Mouse (Mus musculus): ENCODE data around the gene Cyp2e1. TPM values are rescaled to one million over a fixed set of nuclear protein-coding genes. Genes with fewer than 3 reads are reported as not detected.
A peak's percentile ranks its signal among the peaks of the same experiment; 100 is the strongest.

Cyp2e1 gene
- total RNA-seq, 1 experiment: not detected

- H3K4me3 ChIP-seq (ENCODE audit: insufficient read depth in 1 of 2, low read depth in 1 of 2, low read length in 2 of 2, poor library complexity in 1 of 2, severe bottlenecking in 1 of 2): no peak overlapping the region
- H3K36me3 ChIP-seq (ENCODE audit: control insufficient read depth, insufficient read depth, low read length, poor library complexity, severe bottlenecking): peaks cover 14% of the 10 kb centered on the region
- no peak overlapping the region for H3K27ac ChIP-seq (ENCODE audit: insufficient read depth, low read depth, low read length, poor library complexity, severe bottlenecking)
- no peaks in the 10 kb centered on the region for H3K9me3 ChIP-seq (ENCODE audit: control insufficient read depth, insufficient read depth, low read depth, low read length)
- no peak overlapping the region for H3K9ac ChIP-seq (ENCODE audit: insufficient read depth, low read depth, low read length, poor library complexity, severe bottlenecking)
- TF ChIP-seq CHD2 (IDR thresholded peaks at IDR 0.05; ENCODE audit: low read depth, low read length): no peak
- TF ChIP-seq ZNF384 (IDR thresholded peaks at IDR 0.05; ENCODE audit: low read depth, low read length): no peak
- peak; percentile 47; the same call in 1 of the 2 replicates for TF ChIP-seq ZC3H11A (IDR thresholded peaks at IDR 0.05; ENCODE audit: borderline replicate concordance, low read depth, low read length)
- no peak for TF ChIP-seq HCFC1 (IDR thresholded peaks at IDR 0.05; ENCODE audit: borderline replicate concordance, insufficient read depth, low read length)
- no peak for TF ChIP-seq MAFK (IDR thresholded peaks at IDR 0.05; ENCODE audit: insufficient read depth, low read depth, low read length)
- H3K4me1 ChIP-seq (ENCODE audit: control insufficient read depth in 2 of 2, insufficient read depth in 2 of 2, low read length in 2 of 2, poor library complexity in 1 of 2): 0 out of 4 replicates have a peak, but pooled peaks cover 0 to 2% of the 10 kb centered on the region in 2 experiments
- in situ Hi-C loops (cut with MboI; ENCODE audit: low sequenced_read_pairs in 2 of 2, unreplicated experiment in 2 of 2): no loop called here
- no peak for DNase-seq (ENCODE audit: low read depth, low spot score)
These were observed 47.0 kb downstream of the Cyp2e1 start for GRCm38 (mm10) chr7:140810496-140810895.

DNA sequence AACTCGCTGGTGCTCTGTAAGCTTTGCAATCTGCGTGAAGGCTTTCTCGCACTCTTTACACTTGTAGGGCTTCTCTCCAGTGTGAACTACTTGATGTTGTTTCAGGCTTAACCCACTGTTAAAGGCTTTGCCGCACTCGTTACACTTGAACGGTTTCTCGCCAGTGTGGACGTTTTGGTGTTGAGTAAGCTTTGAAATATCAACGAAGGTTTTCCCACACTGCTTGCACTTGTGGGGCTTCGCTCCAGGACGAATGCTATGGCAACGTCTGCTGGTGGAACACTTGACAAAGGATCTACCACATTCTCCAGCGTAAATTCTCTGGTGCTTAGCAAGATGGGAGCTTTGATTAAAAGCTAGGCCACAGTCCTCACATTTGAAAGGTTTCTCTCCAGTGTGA is 48.2 kb downstream of the Cyp2e1 start:
- TF ChIP-seq HCFC1 (IDR thresholded peaks at IDR 0.05; ENCODE audit: borderline replicate concordance, insufficient read depth, low read length) (no peak), MAFK (IDR thresholded peaks at IDR 0.05; ENCODE audit: insufficient read depth, low read depth, low read length) (no peak), ZC3H11A (IDR thresholded peaks at IDR 0.05; ENCODE audit: borderline replicate concordance, low read depth, low read length) (no peak), CHD2 (IDR thresholded peaks at IDR 0.05; ENCODE audit: low read depth, low read length) (no peak), ZNF384 (IDR thresholded peaks at IDR 0.05; ENCODE audit: low read depth, low read length) (no peak)
- in situ Hi-C loops (cut with MboI; ENCODE audit: low sequenced_read_pairs in 2 of 2, unreplicated experiment in 2 of 2): no loop called here
- H3K27ac ChIP-seq (ENCODE audit: insufficient read depth, low read depth, low read length, poor library complexity, severe bottlenecking): no peak overlapping the region

DNA sequence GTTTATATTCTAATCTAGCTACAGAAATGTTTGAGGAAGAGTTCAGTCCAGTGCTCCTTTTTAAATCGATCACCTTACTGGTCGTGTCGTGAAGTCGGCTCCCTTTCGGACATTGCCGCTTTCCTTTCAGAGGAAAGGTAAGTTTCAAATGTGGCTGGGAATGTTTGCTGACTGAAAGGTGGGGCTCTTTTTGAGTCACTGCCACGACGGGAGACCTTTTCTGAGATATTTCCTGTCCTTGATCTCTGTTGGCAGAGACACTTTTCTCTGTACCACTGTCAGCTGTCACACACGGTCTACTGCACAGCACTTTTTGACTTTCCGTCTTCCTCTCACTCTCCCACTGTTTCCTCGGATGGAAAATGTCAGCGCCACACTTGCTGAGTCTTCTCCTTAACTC is 49.3 kb downstream of the Cyp2e1 start:
- Histone ChIP-seq H3K9ac (ENCODE audit: insufficient read depth, low read depth, low read length, poor library complexity, severe bottlenecking) (no peak overlapping the region), H3K9me3 (ENCODE audit: control insufficient read depth, insufficient read depth, low read depth, low read length) (no peaks in the 10 kb centered on the region), H3K4me3 (ENCODE audit: insufficient read depth in 1 of 2, low read depth in 1 of 2, low read length in 2 of 2, poor library complexity in 1 of 2, severe bottlenecking in 1 of 2) (no peak overlapping the region), H3K36me3 (ENCODE audit: control insufficient read depth, insufficient read depth, low read length, poor library complexity, severe bottlenecking) (peaks cover 15% of the 10 kb centered on the region), H3K27ac (ENCODE audit: insufficient read depth, low read depth, low read length, poor library complexity, severe bottlenecking) (no peak overlapping the region), H3K4me1 (ENCODE audit: control insufficient read depth in 2 of 2, insufficient read depth in 2 of 2, low read length in 2 of 2, poor library complexity in 1 of 2) (no peaks in the 10 kb centered on the region)
- DNase-seq (ENCODE audit: low read depth, low spot score): no peak
- in situ Hi-C loops (cut with MboI; ENCODE audit: low sequenced_read_pairs in 2 of 2, unreplicated experiment in 2 of 2): no loop called here
- TF ChIP-seq MAFK (IDR thresholded peaks at IDR 0.05; ENCODE audit: insufficient read depth, low read depth, low read length): no peak
- no peak for TF ChIP-seq HCFC1 (IDR thresholded peaks at IDR 0.05; ENCODE audit: borderline replicate concordance, insufficient read depth, low read length)
- no peak for TF ChIP-seq ZNF384 (IDR thresholded peaks at IDR 0.05; ENCODE audit: low read depth, low read length)
- TF ChIP-seq ZC3H11A (IDR thresholded peaks at IDR 0.05; ENCODE audit: borderline replicate concordance, low read depth, low read length): no peak

More for the DNA sequence above, 48.2 kb downstream of the Cyp2e1 start:
- Histone ChIP-seq H3K9me3 (ENCODE audit: control insufficient read depth, insufficient read depth, low read depth, low read length) (no peaks in the 10 kb centered on the region), H3K36me3 (ENCODE audit: control insufficient read depth, insufficient read depth, low read length, poor library complexity, severe bottlenecking) (peaks cover 14% of the 10 kb centered on the region), H3K4me3 (ENCODE audit: insufficient read depth in 1 of 2, low read depth in 1 of 2, low read length in 2 of 2, poor library complexity in 1 of 2, severe bottlenecking in 1 of 2) (no peak overlapping the region), H3K4me1 (ENCODE audit: control insufficient read depth in 2 of 2, insufficient read depth in 2 of 2, low read length in 2 of 2, poor library complexity in 1 of 2) (0 out of 4 replicates have a peak, but pooled peaks cover 0 to 2% of the 10 kb centered on the region in 2 experiments), H3K9ac (ENCODE audit: insufficient read depth, low read depth, low read length, poor library complexity, severe bottlenecking) (no peak overlapping the region)
- DNase-seq (ENCODE audit: low read depth, low spot score): no peak

DNA sequence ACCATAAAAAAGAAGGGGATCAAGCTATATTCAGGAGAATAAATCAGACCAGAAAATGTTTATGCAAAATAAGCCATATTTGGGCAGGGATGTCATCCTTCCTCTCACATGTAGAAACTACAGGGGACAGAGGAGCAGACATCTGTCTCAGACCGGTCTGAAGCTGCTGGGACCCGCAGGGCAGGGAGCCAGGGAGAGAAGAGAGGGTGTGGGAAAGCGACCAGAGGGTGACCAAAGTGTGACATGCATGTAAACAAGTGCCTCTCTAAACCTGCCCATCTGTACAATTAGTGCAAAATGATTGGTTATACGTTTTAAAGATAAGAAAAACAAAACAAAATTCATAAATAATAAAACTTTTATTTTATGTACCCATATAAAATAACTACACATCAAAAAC is 56.6 kb downstream of the Cyp2e1 start:
- Histone ChIP-seq H3K9me3 (ENCODE audit: control insufficient read depth, insufficient read depth, low read depth, low read length) (no peaks in the 10 kb centered on the region), H3K36me3 (ENCODE audit: control insufficient read depth, insufficient read depth, low read length, poor library complexity, severe bottlenecking) (peaks cover 4% of the 10 kb centered on the region), H3K9ac (ENCODE audit: insufficient read depth, low read depth, low read length, poor library complexity, severe bottlenecking) (no peak overlapping the region), H3K4me1 (ENCODE audit: control insufficient read depth in 2 of 2, insufficient read depth in 2 of 2, low read length in 2 of 2, poor library complexity in 1 of 2) (0 out of 4 replicates have a peak, but pooled peaks cover 0 to 2% of the 10 kb centered on the region in 2 experiments), H3K4me3 (ENCODE audit: insufficient read depth in 1 of 2, low read depth in 1 of 2, low read length in 2 of 2, poor library complexity in 1 of 2, severe bottlenecking in 1 of 2) (no peak overlapping the region), H3K27ac (ENCODE audit: insufficient read depth, low read depth, low read length, poor library complexity, severe bottlenecking) (no peak overlapping the region)
- TF ChIP-seq ZNF384 (IDR thresholded peaks at IDR 0.05; ENCODE audit: low read depth, low read length) (no peak), CHD2 (IDR thresholded peaks at IDR 0.05; ENCODE audit: low read depth, low read length) (no peak), ZC3H11A (IDR thresholded peaks at IDR 0.05; ENCODE audit: borderline replicate concordance, low read depth, low read length) (no peak), MAFK (IDR thresholded peaks at IDR 0.05; ENCODE audit: insufficient read depth, low read depth, low read length) (no peak), HCFC1 (IDR thresholded peaks at IDR 0.05; ENCODE audit: borderline replicate concordance, insufficient read depth, low read length) (no peak)
- no peak for DNase-seq (ENCODE audit: low read depth, low spot score)
- in situ Hi-C loops (cut with MboI; ENCODE audit: low sequenced_read_pairs in 2 of 2, unreplicated experiment in 2 of 2): no loop called here

DNA sequence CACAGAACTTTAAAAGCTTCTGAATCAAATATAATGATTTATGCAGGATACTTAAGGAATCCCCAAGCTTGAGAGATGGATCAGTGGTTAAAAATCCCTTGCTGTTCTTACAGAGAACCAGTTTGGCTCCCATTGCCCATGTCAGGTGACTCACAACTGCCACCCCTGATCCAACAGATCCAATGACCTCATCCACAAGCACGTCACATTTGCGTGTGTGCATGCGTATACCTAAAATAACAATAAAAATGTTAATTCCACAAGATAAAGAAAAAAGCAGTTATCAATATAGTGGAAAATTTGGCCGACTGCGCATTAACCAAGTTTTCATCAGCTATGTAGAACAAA is 57.7 kb downstream of the Cyp2e1 start:
- H3K9ac ChIP-seq (ENCODE audit: insufficient read depth, low read depth, low read length, poor library complexity, severe bottlenecking): no peak overlapping the region
- H3K36me3 ChIP-seq (ENCODE audit: control insufficient read depth, insufficient read depth, low read length, poor library complexity, severe bottlenecking): peaks cover 4% of the 10 kb centered on the region
- H3K4me1 ChIP-seq (ENCODE audit: control insufficient read depth in 2 of 2, insufficient read depth in 2 of 2, low read length in 2 of 2, poor library complexity in 1 of 2): 0 out of 4 replicates have a peak, but pooled peaks cover 0 to 2% of the 10 kb centered on the region in 2 experiments
- H3K27ac ChIP-seq (ENCODE audit: insufficient read depth, low read depth, low read length, poor library complexity, severe bottlenecking): no peak overlapping the region; the same call in 1 of the 2 replicates
- no peak for DNase-seq (ENCODE audit: low read depth, low spot score)
- in situ Hi-C loops (cut with MboI; ENCODE audit: low sequenced_read_pairs in 2 of 2, unreplicated experiment in 2 of 2): no loop called here
- H3K4me3 ChIP-seq (ENCODE audit: insufficient read depth in 1 of 2, low read depth in 1 of 2, low read length in 2 of 2, poor library complexity in 1 of 2, severe bottlenecking in 1 of 2): peak overlapping the region; percentile 88 to 91
- TF ChIP-seq ZNF384 (IDR thresholded peaks at IDR 0.05; ENCODE audit: low read depth, low read length) (no peak), HCFC1 (IDR thresholded peaks at IDR 0.05; ENCODE audit: borderline replicate concordance, insufficient read depth, low read length) (no peak), CHD2 (IDR thresholded peaks at IDR 0.05; ENCODE audit: low read depth, low read length) (no peak), ZC3H11A (IDR thresholded peaks at IDR 0.05; ENCODE audit: borderline replicate concordance, low read depth, low read length) (no peak), MAFK (IDR thresholded peaks at IDR 0.05; ENCODE audit: insufficient read depth, low read depth, low read length) (no peak)
- H3K9me3 ChIP-seq (ENCODE audit: control insufficient read depth, insufficient read depth, low read depth, low read length): no peaks in the 10 kb centered on the region
